Mouse (Mus musculus): ENCODE data around the gene E4f1. TPM values are rescaled to one million over a fixed set of nuclear protein-coding genes. Genes with fewer than 3 reads are reported as not detected.

The E4f1 gene
- polyA plus RNA-seq (2012; fragmentation: generic; extraction: Trizol), result 10 to 100 TPM in 1 of 2 experiments, 1 to 10 TPM in 1; 9.2 to 27.4 TPM

DNA sequence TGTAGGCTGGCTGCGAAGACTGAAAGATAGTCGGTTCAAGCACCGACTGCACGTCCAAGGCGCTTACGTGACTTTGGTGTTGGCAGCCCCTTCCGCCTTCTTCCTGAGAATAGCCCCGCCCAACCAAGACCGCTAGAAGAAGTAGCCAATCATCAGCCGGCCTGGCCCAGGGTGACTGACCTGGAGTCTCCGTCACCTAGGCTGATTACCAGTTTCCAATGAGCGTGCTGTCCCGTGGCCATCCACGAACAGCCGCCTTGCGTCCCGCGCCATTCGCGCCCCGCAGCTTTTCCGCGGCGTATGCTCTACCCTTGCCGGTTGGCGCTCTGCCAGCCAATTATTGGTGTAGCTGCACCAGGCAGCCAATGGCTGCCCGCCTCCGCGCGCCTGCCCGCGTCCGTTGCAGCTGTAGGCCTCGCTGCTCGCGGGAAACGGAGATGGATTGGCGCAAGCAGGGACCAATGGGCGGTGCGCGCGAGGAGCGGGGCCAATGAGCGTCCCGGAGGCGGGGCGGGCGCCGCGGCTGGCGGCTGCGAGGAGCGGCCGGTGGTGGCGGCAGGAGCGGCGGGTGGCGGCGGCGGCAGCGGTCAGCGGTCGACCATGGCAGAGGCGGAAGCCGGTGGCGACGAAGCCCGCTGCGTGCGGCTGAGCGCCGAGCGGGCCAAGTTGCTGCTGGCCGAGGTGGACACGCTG is at the start of gene E4f1, which contains the start of gene Pgp:
Gene E4f1, minus strand, starts transcription at position 404 of the 693 bp plus-strand sequence.
Gene Pgp, plus strand, starts transcription at position 483 of the 693 bp plus-strand sequence.

GRCm38 (mm10) chr17:24488186-24488661 is 18.1 kb upstream of the E4f1 start, which contains the start of gene Caskin1:
Gene Caskin1 (plus strand): TSS chr17:24488601.

DNA sequence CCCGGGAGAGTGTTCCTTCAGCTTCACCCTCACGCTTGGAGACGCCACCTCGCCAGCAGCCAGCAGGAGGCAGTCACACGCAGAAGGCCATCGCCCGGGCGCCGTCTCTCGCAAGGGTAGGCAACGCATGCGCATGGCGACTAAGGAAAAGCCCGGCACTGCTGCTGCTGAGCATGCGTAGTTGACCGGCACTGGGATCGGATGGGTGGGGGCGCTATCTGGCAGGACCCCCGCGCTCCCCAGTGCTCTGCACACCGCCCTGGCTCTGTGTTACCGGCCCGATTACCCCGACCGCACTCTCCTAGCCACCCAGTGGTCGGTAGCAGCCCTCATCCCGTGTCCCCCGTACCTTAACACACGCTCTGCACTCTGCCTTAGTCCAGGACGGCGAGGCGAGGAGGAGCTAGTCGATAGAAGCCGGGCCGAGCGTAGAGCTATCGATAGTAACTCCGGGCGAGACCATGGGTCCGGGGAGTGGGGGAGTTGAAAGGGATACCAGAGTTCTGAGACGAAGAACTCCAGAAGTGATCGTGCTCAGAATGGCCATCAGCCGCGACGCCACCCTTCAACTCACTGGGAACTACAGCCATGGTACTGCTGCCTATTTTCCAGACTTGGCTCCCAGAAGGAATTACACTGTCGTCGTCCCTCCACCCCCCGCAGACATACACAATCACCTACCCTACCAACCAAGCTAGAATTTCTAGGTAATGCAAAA is 8.7 kb upstream of the E4f1 start, which contains the start of gene Mlst8:
Gene Mlst8, minus strand, starts transcription at position 416 of the 718 bp plus-strand sequence.

GRCm38 (mm10) chr17:24473612-24474275 is 3.6 kb upstream of the E4f1 start, which contains the start of gene Bricd5:
Gene Bricd5 (plus strand): TSS chr17:24473884.

DNA sequence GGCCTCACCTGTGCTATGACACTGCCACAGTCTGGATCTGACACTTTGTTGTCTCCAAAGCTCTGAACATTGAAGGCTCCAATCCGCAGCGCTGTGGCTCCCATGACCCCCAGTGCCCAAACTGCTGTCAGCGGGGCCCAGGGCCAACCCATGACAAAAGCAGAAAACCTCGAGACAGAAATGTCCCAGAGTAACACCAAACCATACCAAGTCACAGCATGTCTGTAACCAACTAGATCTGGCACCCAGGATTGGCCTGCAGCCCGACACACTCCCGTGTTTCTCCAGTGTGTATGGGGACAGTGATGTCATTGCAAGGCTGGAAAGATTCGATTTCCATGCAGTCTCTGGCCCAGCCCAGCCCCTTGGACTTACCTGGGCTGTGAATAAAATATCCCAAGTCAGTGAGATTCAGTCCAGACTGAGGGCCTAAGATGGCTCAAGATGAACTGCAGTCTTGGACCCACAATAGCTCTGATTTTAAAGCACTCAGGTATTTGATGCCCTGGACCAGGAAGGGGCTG is 27.4 kb downstream of the E4f1 start, which contains the start of gene Dnase1l2:
Gene Dnase1l2, minus strand, starts transcription at position 474 of the 524 bp plus-strand sequence.

DNA sequence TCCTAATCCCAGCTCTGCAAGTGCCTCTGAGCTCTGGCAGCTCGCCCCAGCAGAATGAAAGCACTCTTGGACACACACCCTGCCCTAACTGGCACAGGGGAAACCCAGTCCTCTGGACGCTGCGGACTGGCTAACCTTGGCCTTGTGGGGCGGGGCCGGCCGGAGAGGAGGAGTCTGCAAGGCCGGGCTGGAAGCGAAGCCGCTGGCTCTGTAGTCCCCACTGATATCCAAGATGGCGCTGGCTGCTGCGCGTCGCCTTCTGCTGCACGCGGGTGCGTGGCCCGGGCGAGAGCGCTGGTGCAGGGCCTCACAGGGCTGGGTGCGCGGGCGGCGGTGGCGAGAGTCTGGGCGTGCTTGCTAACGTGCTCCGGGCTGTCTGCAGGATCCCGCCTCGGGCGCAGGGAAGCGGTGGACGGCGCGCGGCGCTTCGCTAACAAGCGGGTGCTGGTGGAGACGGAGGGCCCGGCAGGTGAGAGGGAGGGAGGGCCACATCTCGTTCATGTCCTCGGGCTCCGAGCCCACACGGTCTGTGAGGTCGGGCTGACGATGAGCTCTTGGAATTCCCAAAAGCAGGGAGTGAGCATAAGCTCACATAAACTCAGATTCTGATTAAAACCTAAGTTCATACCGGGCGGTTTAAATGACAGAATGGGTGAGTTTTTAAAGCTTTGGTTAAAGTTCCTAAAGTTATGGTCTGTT is 43.5 kb downstream of the E4f1 start, which contains the start of gene Eci1:
Gene Eci1, plus strand, starts transcription at position 171 of the 699 bp plus-strand sequence.

DNA sequence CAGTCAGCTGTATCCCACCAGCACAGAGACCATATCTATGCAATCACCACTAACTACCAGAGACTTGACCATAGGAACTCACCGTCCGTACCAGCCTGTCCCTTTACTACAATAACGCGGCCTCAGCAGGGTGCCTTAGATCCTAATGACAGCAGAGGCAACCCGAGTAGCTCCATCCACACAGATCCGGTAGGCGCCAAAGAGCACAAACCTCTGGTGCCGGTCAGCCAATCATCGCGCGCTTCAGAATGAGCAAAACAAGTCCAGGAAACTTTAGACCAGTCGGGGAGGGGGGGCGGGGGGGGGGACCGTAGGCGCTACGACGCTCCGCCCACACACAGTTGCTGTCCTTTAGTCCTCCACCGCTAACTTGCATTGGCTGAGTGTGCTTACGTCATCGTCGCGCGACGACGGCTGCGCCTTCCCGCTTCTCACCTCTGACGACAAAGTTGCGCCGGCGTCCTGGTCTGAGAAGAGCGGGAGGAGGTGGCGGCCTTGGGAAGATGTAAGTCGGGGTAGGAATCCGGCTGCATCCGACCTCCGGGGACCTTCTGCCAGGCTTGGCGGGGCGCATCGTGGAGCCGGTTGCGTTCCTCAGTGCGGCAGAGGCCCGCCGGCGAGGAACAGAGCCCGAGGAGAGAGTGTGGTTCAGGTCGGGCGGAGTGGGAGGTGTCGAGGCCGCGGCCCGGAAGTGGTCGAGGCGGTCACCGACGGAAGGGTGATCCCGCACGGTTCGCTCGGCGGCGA is 55.7 kb downstream of the E4f1 start, which contains the start of gene Rnps1:
Gene Rnps1, plus strand, starts transcription at position 336 of the 747 bp plus-strand sequence.

Other genes with a start within 250 kb of the E4f1 start
- gene Tedc2, start 249.5 kb downstream of the E4f1 start, polyA plus RNA-seq (2012; fragmentation: generic; extraction: Trizol), result 1 to 10 TPM; 6.6 to 7.0 TPM
- 10 to 100 TPM; 28.1 to 29.1 TPM for gene Ccnf, start 218.8 kb downstream of the E4f1 start, polyA plus RNA-seq (2012; fragmentation: generic; extraction: Trizol)
- gene Abca17, start 119.2 kb downstream of the E4f1 start, polyA plus RNA-seq (2012; fragmentation: generic; extraction: Trizol), result under 1 TPM in 1 of 2 experiments, not detected in 1; 0.01 TPM
- gene Abca3, start 118.4 kb downstream of the E4f1 start, polyA plus RNA-seq (2012; fragmentation: generic; extraction: Trizol), result 10 to 100 TPM in 1 of 2 experiments, 1 to 10 TPM in 1; 2.9 to 15.9 TPM
- gene Rnps1, start 55.7 kb downstream of the E4f1 start, polyA plus RNA-seq (2012; fragmentation: generic; extraction: Trizol), result 10 to 100 TPM; 74.1 to 82.9 TPM
- gene Eci1, start 43.7 kb downstream of the E4f1 start, polyA plus RNA-seq (2012; fragmentation: generic; extraction: Trizol), result 100 to 1,000 TPM in 1 of 2 experiments, 10 to 100 TPM in 1; 64.8 to 150 TPM
- gene Dnase1l2, start 27.2 kb downstream of the E4f1 start, polyA plus RNA-seq (2012; fragmentation: generic; extraction: Trizol), result 1 to 10 TPM in 1 of 2 experiments, under 1 TPM in 1; 0.20 to 3.1 TPM
- gene Pgp, start 79 bp upstream of the E4f1 start, polyA plus RNA-seq (2012; fragmentation: generic; extraction: Trizol), result 10 to 100 TPM; 31.3 to 84.9 TPM
- gene Bricd5, start 3.6 kb upstream of the E4f1 start, polyA plus RNA-seq (2012; fragmentation: generic; extraction: Trizol), result under 1 TPM; 0.07 to 0.13 TPM
- gene Mlst8, start 8.8 kb upstream of the E4f1 start, polyA plus RNA-seq (2012; fragmentation: generic; extraction: Trizol), result 10 to 100 TPM; 11.5 to 32.9 TPM
- under 1 TPM; 0.26 to 0.51 TPM for gene Caskin1, start 18.3 kb upstream of the E4f1 start, polyA plus RNA-seq (2012; fragmentation: generic; extraction: Trizol)
- 100 to 1,000 TPM in 1 of 2 experiments, 10 to 100 TPM in 1; 68.5 to 103 TPM for gene Traf7, start 57.6 kb upstream of the E4f1 start, polyA plus RNA-seq (2012; fragmentation: generic; extraction: Trizol)
- gene Rab26, start 63.9 kb upstream of the E4f1 start, polyA plus RNA-seq (2012; fragmentation: generic; extraction: Trizol), result under 1 TPM; 0.11 to 0.22 TPM
- 10 to 100 TPM in 1 of 2 experiments, 1 to 10 TPM in 1; 6.9 to 98.9 TPM for gene Pkd1, start 79.5 kb upstream of the E4f1 start, polyA plus RNA-seq (2012; fragmentation: generic; extraction: Trizol)
- 100 to 1,000 TPM in 1 of 2 experiments, 10 to 100 TPM in 1; 78.3 to 110 TPM for gene Tsc2, start 162.3 kb upstream of the E4f1 start, polyA plus RNA-seq (2012; fragmentation: generic; extraction: Trizol)
- gene Nthl1, start 162.4 kb upstream of the E4f1 start, polyA plus RNA-seq (2012; fragmentation: generic; extraction: Trizol), result 10 to 100 TPM; 27.3 to 51.1 TPM
- 10 to 100 TPM in 1 of 2 experiments, 1 to 10 TPM in 1; 2.8 to 26.5 TPM for gene Slc9a3r2, start 180.0 kb upstream of the E4f1 start, polyA plus RNA-seq (2012; fragmentation: generic; extraction: Trizol)
- gene Npw, start 188.1 kb upstream of the E4f1 start, polyA plus RNA-seq (2012; fragmentation: generic; extraction: Trizol), result not detected
- gene Zfp598, start 199.4 kb upstream of the E4f1 start, polyA plus RNA-seq (2012; fragmentation: generic; extraction: Trizol), result 10 to 100 TPM; 14.9 to 24.2 TPM
- under 1 TPM; 0.14 to 0.27 TPM for gene Syngr3, start 219.6 kb upstream of the E4f1 start, polyA plus RNA-seq (2012; fragmentation: generic; extraction: Trizol)
- 10 to 100 TPM; 40.0 to 84.5 TPM for gene Gfer, start 225.8 kb upstream of the E4f1 start, polyA plus RNA-seq (2012; fragmentation: generic; extraction: Trizol)
- gene Noxo1, start 225.9 kb upstream of the E4f1 start, polyA plus RNA-seq (2012; fragmentation: generic; extraction: Trizol), result 1 to 10 TPM; 1.9 to 6.3 TPM
- 100 to 1,000 TPM in 1 of 2 experiments, 10 to 100 TPM in 1; 28.8 to 116 TPM for gene Tbl3, start 237.3 kb upstream of the E4f1 start, polyA plus RNA-seq (2012; fragmentation: generic; extraction: Trizol)
- 1 to 10 TPM; 2.0 to 2.2 TPM for gene Rnf151, start 247.8 kb upstream of the E4f1 start, polyA plus RNA-seq (2012; fragmentation: generic; extraction: Trizol)
- 100 to 1,000 TPM; 451 to 471 TPM for gene Rps2, start 247.8 kb upstream of the E4f1 start, polyA plus RNA-seq (2012; fragmentation: generic; extraction: Trizol)

All from C3H10T1/2 (cell line).